Mouse (Mus musculus): Measurements from ENCODE around the gene BC049352. TPM values are rescaled to one million over a fixed set of nuclear protein-coding genes. Genes with fewer than 3 reads are reported as not detected.

Gene BC049352
- total RNA-seq (2021): not detected in 2 replicates
- long read RNA-seq, partial matches to known transcripts: 0 of 1 reads
- long read RNA-seq, other reads (novel, unspliced or antisense): 0 of 1 reads

GRCm38 (mm10) chr9:45181770-45182169 is at the start of gene BC049352:
Gene BC049352 (plus strand): TSS chr9:45182007.
- no peak for DNase-seq

- DNase-seq: peak; percentile 58
Observed at GRCm38 (mm10) chr9:45133484-45134310, 48.1 kb upstream of the BC049352 start.

GRCm38 (mm10) chr9:45136442-45137169 is 45.2 kb upstream of the BC049352 start:
- no peak for DNase-seq

DNA sequence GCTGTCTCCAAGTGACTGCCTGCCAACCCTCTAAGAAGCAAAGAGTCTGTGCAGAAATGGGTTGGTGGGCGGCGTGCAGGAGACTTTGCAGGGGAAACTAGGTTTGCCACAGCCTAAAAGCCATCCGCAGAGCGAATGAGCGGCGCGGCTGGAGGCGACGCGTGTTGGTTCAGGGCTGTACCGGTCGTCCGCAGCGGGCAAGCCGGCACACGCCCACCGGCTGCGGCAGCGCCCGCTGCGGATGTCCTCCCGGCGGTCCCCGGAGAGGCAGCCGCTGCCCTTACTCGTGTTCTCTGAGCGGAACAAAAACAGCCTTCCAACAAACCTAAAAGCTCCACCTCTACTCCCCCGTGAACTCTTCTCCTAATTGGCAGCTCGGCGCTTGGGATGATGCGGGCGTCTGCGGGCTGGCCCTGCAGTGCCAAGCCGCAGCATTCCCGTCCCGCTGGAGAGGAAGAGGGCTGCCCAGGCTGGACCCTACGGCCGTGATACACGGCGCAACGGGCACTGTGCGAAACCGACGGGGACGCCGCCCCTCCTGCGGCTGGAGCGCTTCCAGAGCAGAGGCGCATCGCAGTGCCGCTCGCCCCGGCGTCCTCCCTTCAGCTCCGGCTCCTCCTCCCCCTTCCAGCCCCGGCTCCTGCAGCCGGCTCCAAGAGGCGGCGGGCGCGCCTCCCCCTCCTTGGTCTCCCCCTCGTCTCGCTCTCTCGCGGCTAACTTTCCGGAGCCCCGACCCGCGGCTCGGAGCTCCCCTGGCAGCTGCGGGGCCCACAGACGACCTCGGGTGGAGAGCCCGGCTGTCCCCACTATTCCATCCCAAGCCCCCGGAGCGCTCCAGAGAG is 43.4 kb upstream of the BC049352 start, which contains the start of gene Scn4b:
TSS of gene Scn4b (plus strand) at position 205 of the 842 bp plus-strand sequence.
- peak; percentile 52 for DNase-seq

- DNase-seq: no peak
Observed at GRCm38 (mm10) chr9:45139082-45139481, 42.7 kb upstream of the BC049352 start.

DNA sequence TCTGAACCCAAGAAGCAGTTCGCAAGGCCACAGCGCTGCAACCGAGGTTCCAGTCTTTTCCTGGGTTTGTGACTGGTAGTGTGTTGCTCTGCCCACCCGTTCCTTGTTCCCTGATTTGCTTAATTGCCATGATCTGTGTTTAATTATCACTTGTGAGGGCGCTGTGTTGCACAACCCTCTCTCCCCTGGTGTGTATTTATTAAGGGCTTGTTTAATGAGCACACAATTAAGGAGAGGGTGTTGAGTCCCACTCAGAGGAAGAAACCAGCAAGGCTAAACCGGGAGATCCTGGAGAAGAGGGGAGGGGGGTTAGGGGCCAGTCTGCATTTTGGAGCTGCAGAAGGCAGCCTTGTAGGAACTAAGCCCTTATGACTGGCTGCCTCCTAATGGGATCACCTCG is 40.9 kb upstream of the BC049352 start:
- no peak for DNase-seq

DNA sequence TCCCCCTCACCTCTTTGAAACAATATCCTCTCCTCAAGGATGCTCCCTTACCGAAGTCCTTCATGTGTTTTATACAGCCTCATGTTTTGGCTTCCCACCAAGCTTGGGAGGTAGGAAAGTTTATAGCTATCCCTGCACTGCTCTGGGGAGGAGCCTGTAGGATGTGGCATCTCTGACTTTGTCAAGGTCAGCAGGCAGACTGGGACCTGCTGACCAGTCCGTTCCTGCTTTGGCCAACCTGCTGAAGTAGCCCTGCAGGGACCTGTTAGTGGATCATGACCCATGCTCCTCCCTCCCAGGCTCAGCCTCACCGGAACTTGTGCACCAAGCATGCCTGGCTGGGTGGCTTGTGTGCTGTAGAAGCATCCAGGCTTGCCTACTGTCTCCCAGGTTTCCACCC is 39.1 kb upstream of the BC049352 start:
- DNase-seq: no peak

DNA sequence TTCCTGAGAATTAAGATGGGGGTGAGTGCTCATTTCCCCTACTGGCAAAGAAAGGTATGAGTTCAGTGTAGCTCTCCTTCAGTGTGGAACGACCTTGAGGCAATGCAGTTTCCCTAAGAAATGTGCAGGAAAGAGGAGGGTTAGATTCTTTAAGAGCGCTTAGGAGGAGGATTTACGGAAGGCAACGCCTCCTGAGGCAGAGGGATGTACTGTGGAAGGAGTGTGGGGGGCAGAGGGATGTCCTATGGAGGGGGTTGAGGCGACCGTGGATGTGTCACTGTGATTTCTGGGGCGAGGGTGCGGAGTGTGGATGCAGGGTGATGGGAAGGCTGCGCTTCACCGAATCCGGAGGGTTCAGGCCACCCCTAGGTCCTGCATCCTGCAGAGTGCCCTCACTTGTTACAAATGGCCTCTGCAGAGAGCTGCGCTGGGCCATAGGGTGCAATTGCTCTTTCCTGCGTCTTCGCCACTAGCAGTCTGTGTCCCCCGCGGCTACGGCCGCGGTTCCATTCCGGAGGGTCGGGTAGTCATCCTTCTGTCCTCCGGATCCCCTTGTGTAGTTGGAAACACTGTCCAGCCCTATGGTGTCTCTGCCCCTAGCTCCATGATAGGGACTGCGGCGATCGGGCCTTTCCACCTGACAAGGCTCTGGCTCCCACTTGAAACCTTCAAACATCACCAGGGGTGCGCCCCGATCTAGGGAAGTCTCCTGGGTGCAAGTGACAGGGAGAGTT is 36.1 kb upstream of the BC049352 start:
- DNase-seq: no peak

DNA sequence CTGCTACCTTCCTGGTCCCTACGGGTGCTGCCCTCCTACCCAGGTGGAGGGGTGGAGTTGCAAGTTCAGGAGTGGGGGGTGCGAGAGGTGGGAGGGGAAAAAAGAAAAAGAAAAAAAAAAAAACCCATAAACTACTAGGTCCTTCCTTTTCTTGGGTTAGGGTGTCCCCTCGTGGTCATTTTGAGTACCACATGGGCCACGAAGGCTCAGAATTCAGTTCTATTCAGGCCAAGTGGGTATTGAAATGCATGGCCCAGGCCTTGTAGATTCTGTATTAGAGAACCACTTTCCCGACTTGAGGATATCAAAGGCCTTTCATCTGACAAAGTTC is 35.6 kb upstream of the BC049352 start:
- peak; percentile 61 for DNase-seq

GRCm38 (mm10) chr9:45150933-45151332 is 30.9 kb upstream of the BC049352 start:
- DNase-seq: no peak

GRCm38 (mm10) chr9:45153361-45153760 is 28.4 kb upstream of the BC049352 start:
- no peak for DNase-seq

DNA sequence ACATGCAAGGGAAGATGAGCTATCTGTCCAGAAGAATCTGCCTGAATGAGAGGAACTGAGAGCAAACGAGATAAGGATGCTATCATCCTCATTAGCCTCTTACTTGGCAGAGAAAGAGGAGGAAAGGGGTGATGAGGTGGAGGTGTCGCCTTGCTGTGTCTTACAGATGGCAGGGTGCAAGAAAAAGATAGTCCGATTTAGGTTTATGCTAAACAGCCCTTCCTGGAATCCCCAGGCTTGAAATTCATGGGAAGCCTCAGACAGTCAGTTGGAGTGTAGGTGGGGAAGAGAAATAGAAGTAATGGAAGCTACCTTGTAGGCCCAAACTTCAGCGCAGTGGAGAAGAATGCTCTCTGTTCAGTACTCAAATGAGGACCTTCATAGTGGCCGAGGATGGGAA is 13.9 kb upstream of the BC049352 start:
- no peak for DNase-seq

DNA sequence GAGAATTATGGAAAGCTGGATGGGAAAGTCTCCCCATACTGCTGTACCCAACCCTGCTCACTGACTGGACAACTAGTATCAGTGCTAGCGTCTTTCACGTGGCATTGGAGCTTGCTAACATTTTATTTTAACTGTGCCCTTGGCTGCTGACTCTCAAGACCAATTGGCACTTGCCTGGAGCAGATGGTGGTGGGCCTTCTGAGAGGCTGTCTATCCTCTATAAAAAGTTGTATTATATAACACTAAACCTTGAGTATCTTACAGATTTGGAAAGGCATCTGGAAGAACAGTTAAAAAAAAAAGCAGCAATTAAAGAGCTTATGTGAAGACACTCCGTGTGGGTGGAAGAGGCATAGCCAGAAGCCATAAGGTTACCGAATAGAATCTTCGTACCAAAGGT is 11.7 kb upstream of the BC049352 start:
- no peak for DNase-seq

- no peak for DNase-seq
Observed at GRCm38 (mm10) chr9:45171073-45171610, 10.7 kb upstream of the BC049352 start.

DNA sequence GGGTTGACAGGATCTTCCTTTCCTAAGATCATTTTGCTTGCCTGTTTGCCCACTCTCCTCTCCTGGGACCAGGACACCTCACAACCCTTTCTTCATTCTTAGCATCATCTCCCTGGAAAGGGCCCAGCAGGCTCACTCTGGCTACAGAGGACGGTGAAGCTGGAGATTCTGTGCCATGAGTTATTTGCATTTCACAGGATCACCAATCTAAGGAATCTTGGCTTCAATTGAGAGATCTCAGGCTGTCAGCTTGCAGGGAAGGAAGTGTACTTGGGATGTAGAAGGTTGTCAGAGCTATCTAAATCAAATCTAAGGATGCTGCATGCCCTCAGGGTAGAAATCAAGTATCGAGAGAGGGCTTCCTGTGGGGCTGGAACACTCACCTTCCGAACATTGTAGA is 8.3 kb upstream of the BC049352 start:
- no peak for DNase-seq

- no peak for DNase-seq
Observed at GRCm38 (mm10) chr9:45179282-45179681, 2.5 kb upstream of the BC049352 start.

GRCm38 (mm10) chr9:45182521-45182920 is 714 bp downstream of the BC049352 start:
- no peak for DNase-seq

GRCm38 (mm10) chr9:45183266-45183665 is 1.5 kb downstream of the BC049352 start:
- DNase-seq: no peak

DNA sequence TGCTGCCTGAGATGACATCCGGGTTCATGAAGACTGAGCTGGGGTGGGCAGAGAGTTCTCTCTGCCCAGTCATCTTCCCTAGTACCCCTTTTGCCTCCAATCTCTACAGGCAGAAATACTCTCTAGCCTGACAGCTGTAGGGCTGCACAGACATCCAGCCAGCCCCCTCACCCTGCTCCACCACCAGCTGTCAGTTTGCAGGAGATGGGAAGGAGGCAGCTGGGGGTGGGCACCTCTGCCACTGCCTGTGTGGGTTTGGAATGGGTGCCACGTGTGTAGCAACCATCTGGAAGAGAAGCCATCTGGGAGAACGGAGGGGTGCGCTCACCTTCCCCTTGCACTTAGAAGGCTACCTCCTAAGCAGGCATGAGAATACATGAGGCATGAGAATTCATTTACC is 3.4 kb downstream of the BC049352 start:
- no peak for DNase-seq

GRCm38 (mm10) chr9:45188570-45189563 is 7.1 kb downstream of the BC049352 start:
- no peak for DNase-seq
